Mouse (Mus musculus) liver, postnatal 0 days (tissue): ENCODE measurements around the gene Tm4sf1. TPM values are rescaled to one million over a fixed set of nuclear protein-coding genes. Genes with fewer than 3 reads are reported as not detected.
A peak's percentile ranks its signal among the peaks of the same experiment; 100 is the strongest.

Experiments
- ATAC-seq: fragments of 200-750 bp; cut with Nextera tagmentation; 2 replicates; pipeline ENCODE4 v1.8.0; 2017; ENCODE audit warnings: mild to moderate bottlenecking, moderate library complexity
- DNase-seq: peaks from one replicate; pipeline ENCODE4 v3.0.0-alpha.2; 2016
- H3K27ac ChIP-seq: fragments of 300-500 bp; sonication (generic); 2 replicates; pipeline ENCODE4 v1.5.1; 2014; ENCODE audit warnings: antibody characterized with exemption, moderate library complexity, mild to moderate bottlenecking, low read depth
- H3K27me3 ChIP-seq: fragments of 300-500 bp; sonication (generic); 2 replicates; pipeline ENCODE4 v1.6.1; 2014; ENCODE audit warnings: low read length, control low read depth, mixed read lengths; ENCODE audit not compliant: insufficient read depth
- H3K36me3 ChIP-seq: fragments of 300-500 bp; sonication (generic); replicated peaks from 2 replicates; pipeline ENCODE4 v1.6.1; 2014; ENCODE audit warnings: mild to moderate bottlenecking, control low read depth, low read length, moderate library complexity, mixed read lengths; ENCODE audit not compliant: insufficient read depth
- H3K4me1 ChIP-seq: fragments of 300-500 bp; sonication (generic); 2 replicates; pipeline ENCODE4 v1.6.1; 2014; ENCODE audit warnings: antibody characterized with exemption, mild to moderate bottlenecking, control low read depth; ENCODE audit not compliant: insufficient read depth
- H3K4me2 ChIP-seq: fragments of 300-500 bp; sonication (generic); 2 replicates; pipeline ENCODE4 v1.6.1; 2014; ENCODE audit warnings: low read depth, mild to moderate bottlenecking, low read length, moderate library complexity, mixed read lengths
- H3K4me3 ChIP-seq: fragments of 300-500 bp; sonication (generic); 2 replicates; pipeline ENCODE4 v1.5.1; 2014; ENCODE audit warnings: low read depth, low read length
- H3K9ac ChIP-seq: fragments of 300-500 bp; sonication (generic); replicated peaks from 2 replicates; pipeline ENCODE4 v1.6.1; 2014; ENCODE audit warnings: mild to moderate bottlenecking, moderate library complexity
- H3K9me3 ChIP-seq: fragments of 300-500 bp; sonication (generic); 2 replicates; pipeline ENCODE4 v1.6.1; 2016; ENCODE audit warnings: mild to moderate bottlenecking, control low read depth, low read length, mixed read lengths
- CTCF ChIP-seq: sonication (generic); IDR thresholded peaks from 2 replicates; pipeline ENCODE4 v1.5.1; 2016; ENCODE audit warnings: antibody characterized with exemption, low read depth
- EP300 ChIP-seq: IDR thresholded peaks from 2 replicates; pipeline ENCODE4 v1.6.1; 2016; ENCODE audit warnings: antibody characterized with exemption, low read depth, mild to moderate bottlenecking
- WGBS: fragments of 180-500 bp; shearing (Covaris S2); extraction: QIAGEN DNeasy Blood & Tissue Kit; methylation state at CpG from one replicate; pipeline ENCODE4 v1.1.7; 2014; ENCODE audit not compliant: insufficient replicate concordance; 5-methylcytosine and 5-hydroxymethylcytosine counted together
- polyA plus RNA-seq: library from polyadenylated mRNA; unstranded; fragments of >200 nt; fragmentation: Nextera tagmentation; extraction: Ambion mirVana; gene quantifications from 2 replicates; pipeline ENCODE4 v1.2.1, GENCODE M21; 2015

Gene Tm4sf1
- polyA plus RNA-seq, 1 experiment from 2014 or later = 26.9 TPM

DNA sequence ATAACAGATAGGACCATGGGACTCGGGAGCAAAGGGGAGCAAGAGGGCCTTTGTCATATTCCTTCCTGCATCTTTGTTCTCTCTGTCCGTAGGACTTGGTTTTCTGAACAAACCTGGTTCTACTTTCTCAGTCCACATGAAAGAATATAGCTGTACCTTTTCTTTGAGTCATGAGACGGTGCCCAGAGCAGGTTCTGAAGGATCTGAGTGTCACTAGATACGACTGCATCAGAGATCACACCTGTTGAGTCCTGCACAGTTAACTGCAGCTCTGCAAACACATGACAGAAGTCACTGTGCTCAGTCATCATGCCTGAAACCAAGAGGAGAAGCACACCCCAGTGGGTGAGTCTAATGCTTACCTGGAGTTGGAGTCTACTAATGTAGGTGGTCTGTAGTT is 422 bp downstream of the Tm4sf1 start:
- WGBS = 79% methylated on average over 4 of the region's 4 CpGs
- no peak overlapping the region for H3K27ac ChIP-seq
- H3K36me3 ChIP-seq = no peaks in the 10 kb centered on the region
- H3K9me3 ChIP-seq = no peaks in the 10 kb centered on the region
- peaks cover 1% of the 10 kb centered on the region; the same call in 1 of the 2 replicates for H3K4me1 ChIP-seq
- ATAC-seq = no peak
- no peak overlapping the region for H3K4me3 ChIP-seq
- DNase-seq = no peak
- no peak overlapping the region for H3K9ac ChIP-seq
- no peak overlapping the region for H3K4me2 ChIP-seq
- no peak for TF ChIP-seq CTCF
- TF ChIP-seq EP300 = no peak
- H3K27me3 ChIP-seq = no peaks in the 10 kb centered on the region

DNA sequence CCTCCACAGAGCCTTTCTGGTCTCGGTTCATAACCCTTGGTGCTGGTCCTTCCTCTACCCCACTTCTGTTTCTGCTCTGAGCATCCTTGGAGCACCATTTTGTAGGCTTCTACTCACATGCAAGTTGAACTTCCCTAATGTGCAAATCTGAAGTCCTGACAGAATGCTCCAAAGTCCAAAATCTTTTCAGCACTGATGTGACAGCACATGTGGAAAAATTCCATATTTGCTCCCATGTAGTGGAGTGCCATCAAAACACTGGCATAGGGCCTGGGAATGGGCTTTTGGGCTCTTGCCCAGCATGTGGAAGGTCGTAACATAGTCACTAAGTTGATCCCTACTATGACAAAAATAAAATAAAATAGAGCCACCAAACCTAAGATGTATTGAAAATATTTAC is 3.8 kb downstream of the Tm4sf1 start:
- no peaks in the 10 kb centered on the region for H3K27me3 ChIP-seq
- peaks cover 4% of the 10 kb centered on the region; the same call in 1 of the 2 replicates for H3K4me1 ChIP-seq
- H3K4me3 ChIP-seq = no peak overlapping the region
- H3K4me2 ChIP-seq = no peak overlapping the region
- DNase-seq (no peak), ATAC-seq (no peak)
- no peak overlapping the region for H3K9ac ChIP-seq
- 73% methylated on average over 2 of the region's 2 CpGs for WGBS
- H3K36me3 ChIP-seq = no peaks in the 10 kb centered on the region
- no peaks in the 10 kb centered on the region for H3K9me3 ChIP-seq
- TF ChIP-seq CTCF (no peak), EP300 (no peak)
- H3K27ac ChIP-seq = no peak overlapping the region

GRCm38 (mm10) chr3:57296574-57296973 is 5.2 kb downstream of the Tm4sf1 start:
- TF ChIP-seq CTCF = no peak
- no peak for TF ChIP-seq EP300
- H3K4me1 ChIP-seq = peaks cover 4% of the 10 kb centered on the region; the same call in 1 of the 2 replicates
- H3K9me3 ChIP-seq = no peaks in the 10 kb centered on the region
- ATAC-seq = peak; percentile 59; the same call in 1 of the 2 replicates
- no peak overlapping the region for H3K4me3 ChIP-seq
- H3K27me3 ChIP-seq = no peaks in the 10 kb centered on the region
- no peak for DNase-seq
- no peaks in the 10 kb centered on the region for H3K36me3 ChIP-seq
- H3K9ac ChIP-seq = no peak overlapping the region
- no peak overlapping the region for H3K4me2 ChIP-seq
- H3K27ac ChIP-seq = no peak overlapping the region

- 72% methylated on average over 4 of the region's 4 CpGs for WGBS
- no peak overlapping the region for H3K4me2 ChIP-seq
- H3K4me1 ChIP-seq = peaks cover 4% of the 10 kb centered on the region; the same call in 1 of the 2 replicates
- H3K4me3 ChIP-seq = no peak overlapping the region
- no peaks in the 10 kb centered on the region for H3K27me3 ChIP-seq
- no peak overlapping the region for H3K9ac ChIP-seq
- no peak overlapping the region for H3K27ac ChIP-seq
- no peaks in the 10 kb centered on the region for H3K36me3 ChIP-seq
- DNase-seq = no peak
- no peak for ATAC-seq
- TF ChIP-seq CTCF (no peak), EP300 (no peak)
- no peaks in the 10 kb centered on the region for H3K9me3 ChIP-seq
Measured at GRCm38 (mm10) chr3:57295631-57296030, 6.2 kb downstream of the Tm4sf1 start.

- Histone ChIP-seq H3K9me3 (no peaks in the 10 kb centered on the region), H3K4me2 (no peak overlapping the region; the same call in 1 of the 2 replicates), H3K4me3 (no peak overlapping the region), H3K27me3 (no peaks in the 10 kb centered on the region), H3K4me1 (peaks cover 4% of the 10 kb centered on the region; the same call in 1 of the 2 replicates), H3K36me3 (no peaks in the 10 kb centered on the region), H3K27ac (peak overlapping the region; percentile 66; the same call in 1 of the 2 replicates), H3K9ac (0 out of 2 replicates have a peak overlapping the region, but pooled peaks have one; percentile 21)
- no peak for DNase-seq
- peak; percentile 49; the same call in 1 of the 2 replicates for ATAC-seq
- 52% methylated on average over 21 of the region's 21 CpGs for WGBS
- no peak for TF ChIP-seq EP300
- no peak for TF ChIP-seq CTCF
Measured at GRCm38 (mm10) chr3:57294742-57295525, 6.9 kb downstream of the Tm4sf1 start.

- 59% methylated on average over 4 of the region's 4 CpGs for WGBS
- ATAC-seq = no peak
- Histone ChIP-seq H3K27me3 (no peaks in the 10 kb centered on the region), H3K4me2 (no peak overlapping the region), H3K27ac (peak overlapping the region; percentile 66; the same call in 1 of the 2 replicates), H3K9me3 (no peaks in the 10 kb centered on the region), H3K4me1 (peaks cover 4% of the 10 kb centered on the region; the same call in 1 of the 2 replicates), H3K4me3 (no peak overlapping the region), H3K36me3 (no peaks in the 10 kb centered on the region), H3K9ac (no peak overlapping the region)
- no peak for TF ChIP-seq EP300
- TF ChIP-seq CTCF = no peak
- DNase-seq = no peak
Measured at GRCm38 (mm10) chr3:57293925-57294324, 7.9 kb downstream of the Tm4sf1 start.
